Mouse (Mus musculus) heart, adult 2 months (tissue): ENCODE results near the gene Phlpp1.

Experiments used
- CTCF ChIP-seq: fragments of 200-600 bp; IDR thresholded peaks from 2 replicates; pipeline ENCODE4 v1.8.1; 2022; ENCODE audit warnings: antibody characterized with exemption, mild to moderate bottlenecking, moderate library complexity
- EP300 ChIP-seq: fragments of 200-500 bp; IDR thresholded peaks from 2 replicates; pipeline ENCODE4 v1.6.1; 2011; ENCODE audit warnings: low read depth, low read length, control low read depth; ENCODE audit not compliant: insufficient read depth
- POLR2A ChIP-seq: fragments of 200-500 bp; IDR thresholded peaks from 2 replicates; pipeline ENCODE4 v1.6.1; 2011; ENCODE audit warnings: mild to moderate bottlenecking, low read depth, low read length, control low read depth; ENCODE audit not compliant: insufficient read depth

GRCm38 (mm10) chr1:106310285-106310684 lies 138.7 kb downstream of the Phlpp1 start:
- TF ChIP-seq CTCF, result no peak
- TF ChIP-seq EP300, result no peak
- TF ChIP-seq POLR2A, result no peak
